Mouse (Mus musculus): ENCODE results near the gene Arhgap19.

DNA sequence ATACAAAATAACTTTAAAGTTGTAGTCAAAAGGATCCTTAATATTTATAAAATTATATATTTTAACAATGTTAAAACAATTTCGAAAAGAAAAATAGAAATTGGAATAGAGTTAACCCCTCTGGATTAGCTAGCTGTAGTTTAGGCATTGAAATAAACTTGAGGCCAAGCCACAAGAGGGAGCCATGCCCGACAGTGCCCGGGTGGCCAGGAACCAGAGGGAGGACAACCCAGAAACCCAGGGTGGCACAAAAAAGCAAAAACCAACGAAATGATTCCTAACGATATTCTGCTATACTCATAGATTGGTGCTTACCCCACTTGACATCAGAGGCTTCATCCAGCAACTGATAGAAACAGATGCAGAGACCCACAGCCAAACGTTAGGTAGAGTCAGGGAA lies 24.3 kb downstream of the Arhgap19 start:
- no peak for TF ChIP-seq POLR2A (IDR thresholded peaks at IDR 0.05; ENCODE audit: low read depth, low read length)
- peak; percentile 38; the same call in 1 of the 2 replicates for TF ChIP-seq CTCF (IDR thresholded peaks at IDR 0.05; ENCODE audit: extremely low read depth, insufficient read length, insufficient replicate concordance, low read depth, low read length)

Measured in small intestine, adult 2 months (tissue).